Mouse (Mus musculus) kidney, postnatal 25 days (tissue): Measurements from ENCODE around the gene Gpx3.
"Not testable (repeated sequence)": the region's sequence is repeated elsewhere in the genome, so short reads cannot be mapped to it uniquely, and the experiment has no call there.

ENCODE experiments used
- DNase-seq, 2 experiments: peaks; one replicate each; pipeline ENCODE4 v3.0.0; 2021; ENCODE audit warnings: mixed read lengths in 2 of 2

Gpx3 gene

DNA sequence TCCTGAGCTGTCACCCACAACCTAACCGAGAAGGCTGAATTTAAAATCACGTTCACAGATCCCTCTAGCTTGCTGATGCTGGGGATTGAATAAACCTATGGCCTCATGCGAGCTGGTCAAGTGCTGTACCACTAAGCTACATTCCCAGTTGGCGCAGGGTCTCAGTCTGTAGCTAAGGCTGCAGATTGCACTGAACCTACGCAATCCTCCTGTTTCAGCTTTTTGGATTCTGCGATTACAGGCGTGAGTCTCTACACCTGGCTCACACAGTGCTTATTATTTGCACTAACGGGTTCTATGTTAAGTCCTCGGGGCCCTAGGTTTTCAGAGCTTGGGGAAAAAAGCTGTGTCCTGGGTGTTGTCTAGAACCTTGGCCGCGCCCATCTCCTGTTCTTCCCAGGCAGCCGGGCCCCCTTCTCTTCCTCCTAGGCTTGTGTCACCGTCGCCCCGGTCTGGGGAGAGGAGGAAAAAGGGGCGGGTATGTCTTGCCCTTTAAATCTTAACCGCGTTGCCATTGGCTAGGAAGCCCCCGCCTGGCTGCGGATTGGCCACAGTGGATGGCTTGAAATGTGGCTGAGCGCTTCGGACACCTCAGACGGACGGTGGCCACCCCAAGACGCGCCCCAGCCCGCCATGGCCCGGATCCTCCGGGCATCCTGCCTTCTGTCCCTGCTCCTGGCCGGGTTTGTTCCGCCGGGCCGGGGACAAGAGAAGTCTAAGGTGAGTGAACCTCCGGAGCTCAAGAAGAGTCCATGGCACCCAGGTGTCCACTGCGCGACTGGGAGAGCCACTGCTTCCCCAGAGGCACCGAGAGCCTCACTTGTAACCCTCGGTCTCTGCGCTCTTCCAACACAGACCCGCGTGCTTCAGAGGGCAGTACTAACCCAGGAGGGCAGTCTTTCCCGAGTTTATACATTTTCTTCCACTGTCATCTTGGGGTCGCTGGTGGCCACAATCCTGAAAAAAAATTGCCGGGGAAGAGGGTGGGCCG lies at the start of gene Gpx3:
Gene Gpx3 (plus strand): TSS at position 121 of the 991 bp plus-strand sequence.
- DNase-seq = peak; percentile 87 to 95

GRCm38 (mm10) chr11:54858880-54859279 lies 43.4 kb upstream of the Gpx3 start:
- DNase-seq = not testable (repeated sequence)

- peak; percentile 41 to 51 for DNase-seq
Observed at GRCm38 (mm10) chr11:54859322-54860165, 42.7 kb upstream of the Gpx3 start.

- peak; percentile 98 to 99 for DNase-seq
Observed at GRCm38 (mm10) chr11:54860256-54861038, 41.8 kb upstream of the Gpx3 start, which contains the start of gene Lyrm7. Gene Lyrm7, minus strand, starts transcription at chr11:54860916.

DNA sequence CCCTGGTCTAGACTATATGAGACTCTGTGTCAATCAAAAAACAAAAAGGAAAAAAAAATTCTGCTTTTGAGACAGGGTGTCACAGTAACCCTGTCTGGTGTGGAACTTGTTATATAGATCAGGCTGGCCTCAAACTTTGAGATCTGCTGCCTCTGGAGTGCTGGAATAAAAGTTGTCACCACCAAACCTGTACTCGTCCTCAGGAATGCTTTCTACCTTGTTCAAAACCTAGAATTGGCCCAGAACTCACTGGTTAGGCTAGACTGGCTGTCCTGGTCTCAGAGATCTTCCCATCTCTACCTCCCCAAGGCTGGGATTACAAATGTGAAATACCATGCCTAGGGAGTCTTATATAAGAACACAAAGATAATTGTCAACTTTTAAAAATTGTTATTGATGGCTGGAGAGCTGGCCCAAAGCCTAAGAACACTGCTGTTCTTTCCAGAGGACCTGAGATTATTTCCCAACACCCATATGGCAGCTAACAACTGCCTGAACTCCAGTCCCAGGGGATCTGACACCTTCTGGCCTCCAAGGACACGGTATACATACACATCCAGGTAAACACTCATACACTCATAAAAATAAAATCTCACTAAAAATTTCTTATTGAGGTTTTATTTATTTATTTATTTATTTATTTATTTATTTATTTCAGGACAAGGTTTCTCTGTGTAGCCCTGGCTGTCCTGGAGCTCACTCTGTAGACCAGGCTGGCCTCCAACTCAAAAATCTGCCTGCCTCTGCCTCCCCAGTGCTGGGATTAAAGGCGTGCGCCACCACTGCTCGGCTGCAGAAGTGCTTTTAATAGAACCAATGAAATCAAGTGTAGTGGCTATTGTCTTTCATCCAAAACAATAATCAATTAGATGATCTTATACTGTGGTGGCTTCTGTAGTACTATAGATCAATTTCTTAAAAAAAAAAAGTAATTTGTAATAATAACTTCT lies 40.5 kb upstream of the Gpx3 start:
- DNase-seq = no peak

DNA sequence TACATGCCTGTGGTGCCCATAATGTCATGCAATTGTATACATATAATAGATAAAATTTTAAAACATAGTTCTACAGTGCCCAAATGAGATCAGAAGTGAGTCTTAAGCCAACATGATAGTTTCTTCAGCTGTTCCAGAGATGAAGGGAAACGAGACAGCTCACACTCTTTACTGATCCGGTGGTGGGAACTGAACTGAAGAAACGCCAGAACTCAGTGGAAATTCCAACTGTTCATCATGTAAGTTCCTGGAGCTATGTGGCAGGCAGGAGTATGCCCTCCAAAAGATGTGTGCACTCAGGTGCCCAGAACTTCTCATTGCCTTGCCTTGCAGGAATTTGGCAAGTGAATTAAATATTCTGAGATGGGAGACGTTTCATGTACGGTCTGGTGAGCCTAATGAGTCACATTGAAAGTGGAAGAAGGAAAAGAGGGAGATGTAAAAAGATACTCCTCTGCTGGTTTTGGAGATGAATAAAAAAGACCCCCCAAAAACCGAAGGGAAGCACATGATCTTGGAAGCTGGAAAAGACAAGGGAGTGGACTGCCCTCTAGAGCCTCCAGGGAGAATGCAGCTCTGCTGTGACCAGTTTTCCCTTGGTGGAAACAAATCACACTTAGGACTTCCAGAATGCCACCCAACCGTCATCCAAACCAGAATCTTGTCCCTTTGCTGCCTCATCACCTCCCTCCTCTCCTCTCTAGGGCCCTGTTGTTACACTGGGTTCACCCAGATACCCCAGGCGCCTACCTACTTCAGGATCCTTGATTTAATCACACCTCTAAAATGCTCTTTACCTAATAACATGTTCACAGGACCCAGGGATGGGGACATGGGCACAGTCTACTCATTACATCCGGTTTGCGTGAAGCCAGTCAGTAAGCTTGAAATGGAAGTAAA lies 39.4 kb upstream of the Gpx3 start:
- peak; percentile 51 to 66 for DNase-seq

GRCm38 (mm10) chr11:54865330-54866085 lies 36.7 kb upstream of the Gpx3 start:
- no peak for DNase-seq

GRCm38 (mm10) chr11:54866119-54867048 lies 35.9 kb upstream of the Gpx3 start, which contains the start of gene Hint1:
Gene Hint1, plus strand, starts transcription at chr11:54866383.
- peak; percentile 89 to 94 for DNase-seq

- peak; percentile 72 to 83 for DNase-seq
Observed at GRCm38 (mm10) chr11:54867049-54867385, 35.2 kb upstream of the Gpx3 start.

GRCm38 (mm10) chr11:54867903-54868434 lies 34.3 kb upstream of the Gpx3 start:
- no peak for DNase-seq

DNA sequence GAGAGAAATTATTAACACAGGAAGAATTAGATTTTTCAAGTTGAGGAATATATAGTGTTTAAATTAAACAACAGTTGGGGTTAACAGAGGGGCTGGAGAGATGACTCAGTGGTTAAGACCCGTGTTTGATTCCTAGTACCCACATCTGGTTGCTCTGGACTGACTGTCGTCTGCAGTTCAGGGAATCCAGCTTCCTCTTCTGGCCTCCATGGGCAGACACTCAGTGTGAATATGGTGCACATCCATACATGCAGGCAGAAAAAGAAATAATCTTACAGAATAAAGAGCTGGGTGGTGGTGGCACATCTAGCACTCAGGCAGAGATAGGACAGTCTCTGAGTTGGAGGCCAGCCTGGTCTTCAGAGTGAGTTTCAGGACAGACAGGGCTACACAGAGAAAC lies 33.8 kb upstream of the Gpx3 start:
- no peak for DNase-seq

DNA sequence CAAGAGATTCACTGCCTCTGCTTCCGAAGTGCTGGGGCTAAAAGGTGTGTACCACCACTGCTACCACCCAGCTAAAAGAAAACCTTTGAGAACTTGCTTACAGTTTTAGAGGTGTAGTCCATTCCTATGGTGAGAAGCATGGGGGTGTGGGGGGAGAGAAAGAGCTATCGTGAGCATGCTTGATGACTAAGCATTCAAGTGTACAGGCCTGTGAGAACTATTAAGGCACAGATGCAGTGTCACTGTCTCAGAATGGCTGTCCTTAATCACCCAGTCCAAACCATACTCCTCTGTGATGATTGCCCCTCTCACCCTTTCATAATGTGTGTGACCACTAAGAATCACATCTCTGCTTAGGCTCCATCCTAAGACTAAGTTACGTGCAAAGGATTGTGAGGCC lies 32.9 kb upstream of the Gpx3 start:
- no peak for DNase-seq

- no peak for DNase-seq
Observed at GRCm38 (mm10) chr11:54871831-54872537, 30.3 kb upstream of the Gpx3 start.

GRCm38 (mm10) chr11:54876031-54876430 lies 26.2 kb upstream of the Gpx3 start:
- DNase-seq = no peak

GRCm38 (mm10) chr11:54878893-54879292 lies 23.4 kb upstream of the Gpx3 start:
- DNase-seq = no peak

GRCm38 (mm10) chr11:54879434-54879833 lies 22.8 kb upstream of the Gpx3 start:
- peak; percentile 68 to 77 for DNase-seq

- no peak for DNase-seq
Observed at GRCm38 (mm10) chr11:54879922-54880321, 22.3 kb upstream of the Gpx3 start.
